Mouse (Mus musculus) stomach, postnatal 0 days (tissue): ENCODE data around the gene Spen.

ENCODE experiments used
- CTCF ChIP-seq: IDR thresholded peaks from 2 replicates; pipeline ENCODE4 v1.5.1; 2016; ENCODE audit warnings: antibody characterized with exemption, low read depth, mild to moderate bottlenecking, moderate library complexity
- EP300 ChIP-seq: optimal IDR thresholded peaks from 2 replicates; pipeline ENCODE3; 2016; ENCODE audit warnings: antibody characterized with exemption

GRCm38 (mm10) chr4:141576404-141576803 lies 38.0 kb upstream of the Spen start:
- no peak for TF ChIP-seq EP300
- TF ChIP-seq CTCF = no peak
